Mouse (Mus musculus) layer of hippocampus, adult 2 months (tissue): ENCODE measurements around the gene Bcas3. TPM values are rescaled to one million over a fixed set of nuclear protein-coding genes. Genes with fewer than 3 reads are reported as not detected.
A peak's percentile ranks its signal among the peaks of the same experiment; 100 is the strongest.

Experiments
- DNase-seq, 2 experiments: peaks; one replicate each; pipeline ENCODE4 v3.0.0; 2022; ENCODE audit warnings: low spot score in 2 of 2
- H3K27ac ChIP-seq: fragments of 200-600 bp; 2 replicates; pipeline ENCODE4 v1.8.1; 2022
- H3K4me3 ChIP-seq: fragments of 200-600 bp; 2 replicates; pipeline ENCODE4 v1.8.1; 2022; ENCODE audit warnings: mild to moderate bottlenecking
- CTCF ChIP-seq: fragments of 200-600 bp; conservative IDR thresholded peaks from 2 replicates; pipeline ENCODE4 v1.8.1; 2022; ENCODE audit warnings: antibody characterized with exemption, mild to moderate bottlenecking, moderate library complexity
- total RNA-seq, 2 experiments: library from RNA; stranded (reverse); gene quantifications; 2 replicates each; pipeline ENCODE4 v1.2.3; 2021

The Bcas3 gene
- total RNA-seq, 2 experiments from 2014 or later: 67.6 to 75.1 TPM

GRCm38 (mm10) chr11:85648893-85649292 is 295.9 kb downstream of the Bcas3 start:
- no peak for DNase-seq
- Histone ChIP-seq H3K4me3 (no peak overlapping the region), H3K27ac (no peak overlapping the region)
- no peak for TF ChIP-seq CTCF

- Histone ChIP-seq H3K27ac (no peak overlapping the region), H3K4me3 (no peak overlapping the region)
- no peak for DNase-seq
- TF ChIP-seq CTCF: no peak
Observed at GRCm38 (mm10) chr11:85649373-85649772, 296.4 kb downstream of the Bcas3 start.

GRCm38 (mm10) chr11:85657471-85657870 is 304.5 kb downstream of the Bcas3 start:
- Histone ChIP-seq H3K27ac (no peak overlapping the region), H3K4me3 (no peak overlapping the region)
- TF ChIP-seq CTCF: no peak
- no peak for DNase-seq

GRCm38 (mm10) chr11:85660304-85660703 is 307.3 kb downstream of the Bcas3 start:
- no peak for DNase-seq
- no peak overlapping the region for H3K4me3 ChIP-seq
- H3K27ac ChIP-seq: no peak overlapping the region
- TF ChIP-seq CTCF: no peak

GRCm38 (mm10) chr11:85667176-85667575 is 314.2 kb downstream of the Bcas3 start:
- no peak for TF ChIP-seq CTCF
- Histone ChIP-seq H3K27ac (no peak overlapping the region), H3K4me3 (no peak overlapping the region)
- no peak for DNase-seq

- Histone ChIP-seq H3K27ac (no peak overlapping the region), H3K4me3 (no peak overlapping the region)
- no peak for TF ChIP-seq CTCF
- DNase-seq: no peak
Observed at GRCm38 (mm10) chr11:85667741-85668140, 314.8 kb downstream of the Bcas3 start.

- DNase-seq: no peak
- Histone ChIP-seq H3K27ac (no peak overlapping the region), H3K4me3 (no peak overlapping the region)
- TF ChIP-seq CTCF: no peak
Observed at GRCm38 (mm10) chr11:85672881-85673475, 320.0 kb downstream of the Bcas3 start.

- no peak for TF ChIP-seq CTCF
- Histone ChIP-seq H3K27ac (peak overlapping the region; percentile 36; the same call in 1 of the 2 replicates), H3K4me3 (no peak overlapping the region)
- DNase-seq: no peak
Observed at GRCm38 (mm10) chr11:85675244-85675643, 322.3 kb downstream of the Bcas3 start.

GRCm38 (mm10) chr11:85676357-85677004 is 323.5 kb downstream of the Bcas3 start:
- H3K27ac ChIP-seq: no peak overlapping the region
- no peak for TF ChIP-seq CTCF
- no peak for DNase-seq
- H3K4me3 ChIP-seq: no peak overlapping the region

- H3K4me3 ChIP-seq: no peak overlapping the region
- no peak for TF ChIP-seq CTCF
- peak in 1 of 2 experiments; percentile 19 for DNase-seq
- H3K27ac ChIP-seq: 0 out of 2 replicates have a peak overlapping the region, but pooled peaks have one; percentile 6
Observed at GRCm38 (mm10) chr11:85678666-85679065, 325.7 kb downstream of the Bcas3 start.

GRCm38 (mm10) chr11:85681580-85682419 is 328.8 kb downstream of the Bcas3 start:
- no peak for TF ChIP-seq CTCF
- no peak overlapping the region for H3K27ac ChIP-seq
- no peak overlapping the region for H3K4me3 ChIP-seq
- no peak for DNase-seq

- Histone ChIP-seq H3K27ac (no peak overlapping the region), H3K4me3 (no peak overlapping the region)
- DNase-seq: no peak
- no peak for TF ChIP-seq CTCF
Observed at GRCm38 (mm10) chr11:85684981-85685380, 332.0 kb downstream of the Bcas3 start.

GRCm38 (mm10) chr11:85687816-85688439 is 335.0 kb downstream of the Bcas3 start:
- no peak for DNase-seq
- no peak for TF ChIP-seq CTCF
- Histone ChIP-seq H3K4me3 (no peak overlapping the region), H3K27ac (no peak overlapping the region)
